Mouse (Mus musculus): ENCODE measurements around the gene Gm20388.

Gene Gm20388

GRCm38 (mm10) chr8:120470170-120470569 is 559.5 kb downstream of the Gm20388 start:
- no peak for DNase-seq (ENCODE audit: low spot score in 2 of 2)

GRCm38 (mm10) chr8:120471166-120471565 is 560.5 kb downstream of the Gm20388 start:
- DNase-seq (ENCODE audit: low spot score in 2 of 2) = peak; percentile 83 to 92

DNA sequence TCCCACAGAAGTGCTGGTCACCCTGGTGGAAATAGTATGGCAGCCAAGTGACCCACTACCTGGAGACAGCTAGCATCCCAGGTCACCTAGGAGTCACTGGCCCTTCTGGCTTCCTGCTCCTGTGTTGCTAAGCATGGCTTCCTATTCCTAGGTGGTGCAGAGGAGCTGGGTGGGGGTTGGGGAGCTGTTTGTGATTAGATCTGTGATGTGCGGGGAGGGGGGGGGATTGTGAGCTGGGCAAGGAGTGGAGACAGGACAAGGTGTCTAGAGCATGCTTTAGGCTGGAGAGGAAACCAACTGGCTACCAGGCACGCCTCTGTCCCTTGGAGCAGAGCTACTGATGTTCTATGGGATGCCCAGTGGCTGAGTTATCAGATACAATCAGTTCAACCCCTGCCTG is 561.1 kb downstream of the Gm20388 start:
- no peak for DNase-seq (ENCODE audit: low spot score in 2 of 2)

DNA sequence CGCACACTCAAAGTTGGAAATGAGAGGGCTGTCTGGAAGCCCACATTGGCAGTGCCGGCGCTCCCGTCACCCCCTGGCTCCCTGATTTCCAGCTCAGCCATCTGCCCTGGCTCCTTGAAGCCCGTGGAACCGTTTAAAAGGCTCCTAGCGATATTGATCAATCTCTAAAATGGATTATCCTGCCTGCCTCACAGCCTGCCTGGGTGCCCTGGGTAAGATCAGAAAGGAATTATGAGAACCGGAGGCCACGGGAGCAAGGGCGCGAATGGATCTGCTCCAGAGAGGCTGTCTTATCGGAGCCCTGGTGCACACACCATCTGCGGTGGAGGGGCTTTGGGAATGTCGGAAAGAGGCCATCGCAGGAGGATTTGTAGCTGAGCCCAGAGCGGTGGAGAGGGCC is 561.6 kb downstream of the Gm20388 start:
- DNase-seq (ENCODE audit: low spot score in 2 of 2) = no peak

DNA sequence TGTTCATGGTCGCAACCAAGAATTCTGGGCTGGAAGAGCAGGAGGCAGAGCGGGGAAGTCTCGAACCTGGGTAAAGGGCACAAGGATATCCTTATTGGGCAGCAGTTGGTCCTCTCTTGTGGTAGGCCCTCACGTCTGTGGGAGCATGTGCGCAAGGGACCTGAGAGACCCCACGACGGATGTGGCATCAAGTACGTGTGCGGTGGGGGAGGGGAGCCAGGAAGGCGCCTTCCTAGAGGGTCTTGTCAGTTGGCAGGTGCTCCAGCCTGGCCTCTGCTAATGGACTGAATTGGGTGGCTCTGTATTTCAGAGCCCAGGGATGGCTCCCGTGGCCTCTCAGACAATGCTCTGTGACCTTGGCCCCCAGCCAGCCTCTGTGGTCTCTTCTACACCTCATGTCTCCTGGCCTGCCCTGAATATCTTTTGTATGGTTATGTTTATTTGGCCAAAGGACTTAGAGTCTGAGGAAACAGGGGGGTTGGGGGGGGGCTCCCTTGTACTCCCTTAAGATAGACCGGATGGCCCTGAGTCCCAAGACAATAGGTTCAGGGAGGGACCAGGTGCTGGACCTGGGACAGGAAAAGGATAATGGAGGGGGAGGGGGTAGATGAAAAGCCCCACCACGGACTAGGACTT is 563.2 kb downstream of the Gm20388 start:
- no peak for DNase-seq (ENCODE audit: low spot score in 2 of 2)

GRCm38 (mm10) chr8:120474496-120475235 is 564.0 kb downstream of the Gm20388 start:
- DNase-seq (ENCODE audit: low spot score in 2 of 2) = no peak

- peak; percentile 85 to 87 for DNase-seq (ENCODE audit: low spot score in 2 of 2)
These were observed 565.0 kb downstream of the Gm20388 start for GRCm38 (mm10) chr8:120475462-120476201.

- no peak for DNase-seq (ENCODE audit: low spot score in 2 of 2)
These were observed 566.3 kb downstream of the Gm20388 start for GRCm38 (mm10) chr8:120476711-120477575.

DNA sequence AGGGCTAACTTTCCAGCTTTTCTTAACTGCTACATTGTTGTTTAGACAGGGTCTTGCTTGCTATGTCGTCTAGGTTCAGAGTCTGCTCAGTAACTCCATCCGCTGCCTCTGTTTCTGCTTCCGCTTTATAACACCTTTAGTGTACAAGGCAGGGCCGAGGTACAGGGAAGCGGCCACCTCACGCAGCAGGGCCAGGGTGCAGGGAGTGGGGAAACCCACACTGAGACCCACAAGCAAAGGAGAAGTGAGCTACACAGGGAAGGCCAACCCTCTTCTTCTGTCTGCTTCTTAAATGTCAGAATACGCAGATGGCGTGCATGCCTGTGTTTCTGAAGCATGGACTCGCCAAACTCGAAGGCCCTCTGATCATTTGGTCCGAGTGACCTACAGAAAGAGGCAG is 568.1 kb downstream of the Gm20388 start:
- DNase-seq (ENCODE audit: low spot score in 2 of 2) = no peak

DNA sequence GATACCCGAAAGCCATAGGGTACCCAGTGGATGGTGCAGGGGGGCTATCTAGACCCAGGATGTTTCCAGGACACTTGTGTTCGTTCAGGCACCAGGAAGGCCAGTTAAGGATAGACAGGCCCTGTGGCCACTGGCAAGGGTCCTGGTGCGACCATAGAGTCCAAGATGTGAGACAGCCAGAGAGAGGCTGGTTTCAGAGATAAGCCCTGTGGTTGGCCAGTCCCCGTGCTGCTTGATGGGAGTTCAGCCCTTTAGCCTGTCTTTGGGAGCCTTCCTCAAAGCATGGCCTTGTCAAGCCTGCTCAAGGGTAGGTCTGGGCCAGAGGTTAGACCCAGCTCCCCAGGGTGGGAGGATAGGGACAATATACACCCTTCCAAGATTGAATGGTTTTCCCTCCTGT is 569.0 kb downstream of the Gm20388 start:
- no peak for DNase-seq (ENCODE audit: low spot score in 2 of 2)

- DNase-seq (ENCODE audit: low spot score in 2 of 2) = no peak
These were observed 571.5 kb downstream of the Gm20388 start for GRCm38 (mm10) chr8:120482015-120482689.

DNA sequence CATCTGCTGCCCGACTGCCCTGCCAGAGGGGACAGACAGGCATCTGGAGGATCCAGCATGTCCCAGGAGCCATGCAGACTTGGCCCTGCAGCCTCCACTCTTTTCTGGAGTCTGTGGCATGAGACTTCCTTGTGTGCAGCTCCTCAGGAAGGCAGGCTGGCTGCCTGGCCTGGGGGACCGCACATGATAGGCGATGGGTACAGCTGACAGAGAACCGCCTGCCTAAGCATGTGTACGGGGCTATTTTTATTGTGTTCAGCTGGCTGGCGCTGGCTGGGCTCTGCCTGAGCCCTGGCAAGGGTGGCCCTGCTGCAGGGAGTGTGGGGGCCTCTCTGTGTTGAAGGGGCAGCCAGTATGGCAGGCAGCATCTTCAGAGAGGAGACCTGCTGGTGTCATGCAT is 573.8 kb downstream of the Gm20388 start:
- no peak for DNase-seq (ENCODE audit: low spot score in 2 of 2)

DNA sequence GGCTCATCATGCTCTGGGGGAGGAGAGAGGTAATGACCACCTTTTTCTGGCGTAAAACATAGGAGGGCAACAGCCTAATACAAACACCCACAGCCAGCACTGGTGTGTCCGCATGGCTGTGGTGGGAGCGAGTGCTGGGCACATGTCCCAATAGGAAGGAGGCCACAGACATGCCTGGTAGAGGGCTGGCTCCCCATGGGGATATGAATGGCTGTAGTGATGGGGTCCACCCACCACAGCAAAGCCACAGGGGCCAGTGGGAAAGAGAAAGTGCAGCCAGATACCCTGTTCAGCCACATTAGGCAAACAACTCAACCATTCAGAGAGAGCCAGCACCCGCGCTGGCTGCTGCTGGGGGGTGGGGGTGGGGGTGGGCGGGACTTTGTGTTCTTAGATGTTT is 574.5 kb downstream of the Gm20388 start:
- DNase-seq (ENCODE audit: low spot score in 2 of 2) = no peak

GRCm38 (mm10) chr8:120485551-120486476 is 575.2 kb downstream of the Gm20388 start:
- DNase-seq (ENCODE audit: low spot score in 2 of 2) = peak; percentile 74 to 79

- peak; percentile 85 to 92 for DNase-seq (ENCODE audit: low spot score in 2 of 2)
These were observed 576.1 kb downstream of the Gm20388 start for GRCm38 (mm10) chr8:120486477-120487376.

- DNase-seq (ENCODE audit: low spot score in 2 of 2) = peak in 1 of 2 experiments; percentile 63
These were observed 576.7 kb downstream of the Gm20388 start for GRCm38 (mm10) chr8:120487377-120487728.

- DNase-seq (ENCODE audit: low spot score in 2 of 2) = peak; percentile 77 to 87
These were observed 577.3 kb downstream of the Gm20388 start for GRCm38 (mm10) chr8:120487729-120488510.

DNA sequence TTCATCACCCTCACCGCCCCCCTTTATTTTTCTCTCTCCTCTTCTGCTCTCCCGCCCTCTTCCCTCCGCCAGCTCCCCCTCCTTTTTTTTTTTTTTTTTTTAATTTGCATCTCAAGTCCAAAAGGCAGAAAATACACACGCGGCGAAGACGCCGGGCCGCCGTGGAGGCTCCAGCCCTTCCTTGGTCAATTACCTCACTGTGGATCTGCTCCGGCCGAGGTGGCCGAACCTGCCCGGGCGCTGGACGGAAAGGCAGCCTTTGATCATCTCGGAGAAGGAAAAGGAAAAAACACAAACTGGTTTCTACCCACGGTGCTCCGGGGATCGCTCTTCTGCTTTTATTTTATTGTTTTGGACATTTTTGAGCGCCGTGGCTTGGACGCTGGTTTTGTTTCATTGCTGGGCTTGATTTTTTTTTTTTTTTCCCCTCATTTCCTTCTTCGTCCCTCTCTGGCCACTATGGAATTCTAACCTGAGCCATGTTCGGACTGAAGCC is 578.0 kb downstream of the Gm20388 start:
- peak; percentile 49 to 81 for DNase-seq (ENCODE audit: low spot score in 2 of 2)
